Mouse (Mus musculus) cerebellum, adult 9-10 months (tissue): ENCODE measurements at regions not wholly inside any gene's neighbourhood (a gene's known extent, or its start where the extent isn't known, plus 50 kb on each side); places are given as distances from the start of the nearest gene placed in this dataset.

Experiments
- DNase-seq: peaks from one replicate; pipeline ENCODE4 v3.0.0; 2022

DNA sequence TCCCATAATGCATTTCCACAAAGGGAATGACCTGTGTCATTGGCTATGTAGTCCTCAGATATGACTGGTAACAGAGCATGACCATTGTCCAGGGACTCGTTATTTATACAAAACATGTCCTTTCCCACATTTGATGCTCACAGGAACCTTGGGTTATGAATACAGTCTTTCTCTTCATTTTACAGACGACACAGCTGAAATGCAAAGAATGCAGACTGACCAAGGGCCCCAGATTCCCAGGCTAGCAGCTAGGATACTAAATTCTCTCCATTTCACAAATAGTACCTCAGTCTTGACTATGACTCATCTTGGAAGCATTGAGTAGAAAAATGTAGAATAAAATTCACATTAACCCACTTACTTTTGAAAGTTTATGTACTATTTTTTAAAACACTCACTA is 182.7 kb upstream of the Sox4 start:
- no peak for DNase-seq

DNA sequence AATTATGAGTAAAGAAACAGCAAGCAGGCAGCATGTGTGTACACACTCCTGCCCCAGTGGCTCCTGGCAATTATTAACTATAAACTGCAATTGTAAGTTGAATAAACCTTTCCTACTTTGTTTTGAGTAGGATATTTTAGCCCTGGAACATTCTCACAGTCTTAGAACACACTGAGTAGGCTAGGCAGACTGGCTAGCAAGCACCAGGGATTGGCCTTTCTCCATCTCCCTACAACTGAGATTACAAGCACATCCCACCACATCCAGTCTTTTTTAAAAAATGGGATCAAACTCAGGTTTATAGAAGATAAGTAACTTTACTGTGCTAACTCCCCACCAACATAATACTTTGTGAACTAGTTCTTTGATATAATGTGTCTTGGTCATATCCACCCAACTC is 174.0 kb upstream of the Sox4 start:
- no peak for DNase-seq

DNA sequence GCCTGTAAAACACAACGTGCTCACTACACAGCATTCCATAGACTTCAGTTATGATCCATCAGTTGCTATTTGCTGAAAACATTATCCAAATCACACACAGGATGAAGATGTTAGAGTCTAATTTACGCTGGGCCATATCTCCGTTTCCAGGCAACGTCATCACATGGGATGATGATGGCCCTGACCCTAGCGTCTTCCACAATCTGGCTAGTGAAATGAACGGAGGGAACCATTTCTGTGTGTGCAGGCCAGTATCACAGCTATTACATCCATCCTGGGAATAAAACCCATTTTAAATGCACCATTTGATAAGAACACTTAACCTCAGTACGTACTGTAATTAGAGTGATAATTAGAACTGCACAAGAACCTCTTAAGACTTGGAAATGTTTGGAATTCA is 170.0 kb upstream of the Sox4 start:
- no peak for DNase-seq

DNA sequence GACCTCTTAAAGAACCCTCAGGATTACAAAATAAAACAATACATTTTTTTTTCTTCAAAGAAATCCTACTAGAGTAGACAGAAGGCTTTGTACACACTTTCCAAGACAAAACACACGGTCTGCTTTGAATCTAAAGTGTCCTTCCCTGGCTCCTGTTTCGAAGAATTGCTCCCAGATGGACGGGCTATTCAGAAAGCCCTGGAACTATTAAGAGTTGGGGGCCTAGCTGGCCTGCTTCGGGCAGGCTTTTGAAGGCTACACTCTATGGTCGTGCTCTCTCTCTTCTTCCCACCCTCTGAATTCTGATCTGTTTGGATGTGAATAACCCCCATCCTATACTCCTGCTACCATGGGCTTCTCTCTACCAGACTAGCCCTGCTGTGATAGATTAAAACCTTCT is 167.6 kb upstream of the Sox4 start:
- no peak for DNase-seq

DNA sequence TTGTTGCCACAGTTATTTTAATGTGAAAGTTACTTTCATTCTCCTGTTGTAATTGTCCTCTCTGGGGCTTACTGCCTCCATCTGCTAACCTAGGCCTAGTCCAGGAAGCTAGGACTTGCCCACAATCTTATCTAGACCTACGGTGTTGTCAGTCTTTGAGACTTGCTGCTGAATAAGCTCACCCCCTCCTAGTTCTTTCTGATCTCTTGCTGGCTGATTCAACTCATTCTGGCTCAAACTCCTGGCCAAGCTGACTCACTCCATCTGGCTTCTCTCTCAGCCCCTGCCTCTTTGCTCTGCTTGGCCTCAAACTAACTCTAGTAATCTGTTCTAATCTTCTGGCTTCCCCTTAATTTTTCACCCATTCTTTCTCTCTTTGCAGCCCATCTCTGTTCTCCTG is 165.8 kb upstream of the Sox4 start:
- no peak for DNase-seq

DNA sequence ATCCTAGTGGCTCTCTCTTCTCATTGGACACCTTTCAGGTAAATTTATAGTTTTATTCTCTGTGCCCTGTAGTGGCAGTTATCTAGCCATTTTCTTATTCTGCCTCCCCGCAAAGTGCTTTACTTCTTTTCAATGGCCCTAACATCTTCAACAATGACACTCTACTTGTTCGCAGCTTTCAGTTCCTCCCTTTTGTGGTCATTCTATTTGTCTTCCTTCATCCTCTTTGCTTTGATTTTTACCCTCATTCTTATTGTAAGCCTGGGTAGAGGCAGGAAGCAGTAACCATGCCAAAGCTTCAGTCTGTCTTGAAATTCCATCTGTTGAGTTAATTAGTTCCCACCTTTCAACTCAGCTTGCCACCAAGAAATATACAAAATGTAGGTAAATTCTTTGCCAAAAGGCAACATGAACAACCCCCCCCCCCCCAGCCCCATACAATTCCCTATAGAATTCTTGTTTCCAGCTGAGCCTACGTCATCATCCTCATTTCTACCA is 161.5 kb upstream of the Sox4 start:
- DNase-seq = peak; percentile 55

DNA sequence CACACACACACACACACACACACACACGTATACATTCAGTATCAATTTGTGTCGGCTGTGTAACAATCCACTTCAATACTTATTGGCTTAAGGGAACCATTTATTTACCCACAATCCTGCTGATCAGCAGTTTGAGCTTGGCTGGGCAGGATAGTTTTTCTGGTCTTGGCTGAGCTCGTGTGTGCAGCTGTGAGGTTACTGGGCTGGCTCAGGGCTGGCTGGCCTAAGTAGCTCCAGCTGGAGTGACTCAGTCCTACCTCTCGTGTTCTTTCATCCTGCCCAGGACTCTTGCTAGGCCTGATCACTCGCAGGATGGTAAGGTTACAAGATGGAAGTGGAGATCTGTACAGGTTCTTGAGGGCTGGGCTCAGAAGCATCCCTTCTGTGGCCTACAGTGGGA is 156.6 kb upstream of the Sox4 start:
- DNase-seq = no peak

DNA sequence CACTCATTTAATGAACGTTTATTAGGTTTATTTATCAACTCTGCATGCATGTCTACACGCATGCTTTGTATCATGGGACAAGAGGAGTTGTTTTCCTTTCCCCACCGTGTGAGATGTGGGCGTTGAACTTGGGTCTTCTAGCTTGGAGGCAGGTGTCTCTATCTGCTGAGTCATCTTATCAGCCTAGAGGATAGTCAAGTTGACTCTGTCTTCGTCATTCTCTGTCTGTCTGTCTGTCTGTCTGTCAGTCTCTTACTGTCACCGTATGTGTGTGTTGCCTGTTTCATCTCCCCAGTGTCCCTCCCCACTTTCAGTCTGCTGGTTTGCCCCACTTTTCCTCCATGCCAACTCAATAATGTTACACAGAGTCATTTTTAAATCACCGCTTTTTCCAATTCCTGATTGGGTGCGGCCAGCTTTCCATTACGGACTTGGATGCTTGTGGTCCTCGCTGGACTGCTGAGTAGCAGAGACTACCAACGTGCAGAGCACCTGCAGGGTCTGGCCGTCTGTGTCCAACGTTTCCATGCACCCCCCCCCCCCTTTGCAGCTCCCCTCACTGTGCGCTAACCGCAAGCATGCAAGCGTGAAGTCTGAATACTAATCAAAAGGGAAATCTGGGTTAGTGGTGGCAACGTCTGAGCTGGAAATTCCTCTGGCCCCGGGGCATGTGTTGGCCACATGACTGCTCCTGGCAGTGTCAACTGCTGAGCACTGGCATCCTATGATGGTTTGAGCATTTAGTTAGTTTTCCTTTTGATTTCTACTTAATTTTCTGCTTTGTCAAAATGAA is 155.7 kb upstream of the Sox4 start:
- DNase-seq = peak; percentile 9

DNA sequence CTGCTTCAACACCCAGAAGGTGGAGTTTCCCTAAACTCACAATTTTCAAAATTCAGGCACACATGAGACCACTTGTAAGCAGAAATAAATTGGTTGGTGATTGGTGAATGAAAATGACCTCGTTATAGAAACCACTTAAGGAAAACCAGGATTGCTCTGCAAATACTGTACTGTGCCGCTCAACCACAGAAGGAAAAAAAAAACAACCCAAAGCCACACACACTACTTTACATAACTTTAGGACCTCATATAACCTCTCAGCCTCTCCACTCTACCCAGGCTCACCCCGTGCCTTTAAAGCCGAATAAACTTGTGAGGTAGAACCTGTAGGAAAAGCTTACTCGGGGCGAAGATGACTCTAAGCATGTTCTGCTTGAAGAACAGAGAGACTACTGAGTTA is 154.7 kb upstream of the Sox4 start:
- no peak for DNase-seq

DNA sequence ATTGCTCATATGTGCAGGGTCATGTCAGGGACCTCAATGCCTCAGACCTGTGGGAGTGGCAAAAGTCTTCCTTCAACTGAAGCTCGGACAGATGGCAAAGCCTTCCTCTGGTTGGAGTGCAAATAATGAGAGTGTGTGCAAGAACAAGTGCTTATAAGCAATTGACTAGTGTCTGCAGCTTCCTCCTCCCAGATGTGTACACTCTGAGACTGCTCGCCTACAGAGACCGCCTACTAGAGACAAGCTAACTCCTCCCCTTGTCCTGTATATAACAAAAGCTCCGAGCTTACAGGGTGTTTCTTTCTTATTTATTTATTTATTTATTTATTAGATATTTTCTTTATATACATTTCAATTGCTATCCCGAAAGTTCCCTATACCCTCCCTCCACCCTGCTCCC is 138.7 kb upstream of the Sox4 start:
- no peak for DNase-seq

DNA sequence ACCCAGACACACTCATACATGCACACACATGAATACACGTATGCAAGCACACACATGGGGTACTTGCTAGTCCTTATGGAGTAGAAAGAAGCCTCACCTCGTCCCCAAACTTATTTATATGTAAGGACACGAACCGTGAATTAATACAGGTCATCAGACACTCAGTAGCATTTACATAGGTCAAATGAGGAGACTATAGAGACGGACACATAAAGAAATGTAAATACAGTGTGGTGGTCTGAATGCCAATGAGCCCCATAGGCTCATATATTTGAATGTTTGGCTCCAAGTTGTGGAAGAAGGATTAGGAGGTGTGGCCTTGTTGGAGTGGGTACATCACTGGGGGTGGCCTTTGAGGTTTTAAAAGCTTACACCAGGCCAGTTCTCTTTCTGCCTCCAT is 133.3 kb upstream of the Sox4 start:
- no peak for DNase-seq

DNA sequence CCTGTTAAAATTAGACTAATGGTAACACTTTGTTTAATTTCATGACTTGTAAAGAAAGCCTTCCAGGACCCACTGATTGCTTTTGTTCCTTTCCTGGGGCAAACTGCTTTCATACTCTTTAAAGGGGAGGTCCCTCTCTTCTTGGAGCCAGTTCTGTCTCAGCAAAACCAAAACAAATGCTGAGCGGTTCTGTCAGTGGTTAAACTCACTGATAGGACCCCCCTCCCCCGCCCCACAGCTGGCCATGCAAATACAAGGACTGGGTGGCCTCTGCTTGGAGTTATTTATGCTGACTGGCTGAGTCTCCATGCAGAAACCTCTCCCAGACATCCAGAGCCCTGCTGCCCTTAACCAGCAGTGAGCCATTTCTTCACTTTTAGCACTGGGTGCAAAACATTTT is 127.6 kb upstream of the Sox4 start:
- DNase-seq = no peak

DNA sequence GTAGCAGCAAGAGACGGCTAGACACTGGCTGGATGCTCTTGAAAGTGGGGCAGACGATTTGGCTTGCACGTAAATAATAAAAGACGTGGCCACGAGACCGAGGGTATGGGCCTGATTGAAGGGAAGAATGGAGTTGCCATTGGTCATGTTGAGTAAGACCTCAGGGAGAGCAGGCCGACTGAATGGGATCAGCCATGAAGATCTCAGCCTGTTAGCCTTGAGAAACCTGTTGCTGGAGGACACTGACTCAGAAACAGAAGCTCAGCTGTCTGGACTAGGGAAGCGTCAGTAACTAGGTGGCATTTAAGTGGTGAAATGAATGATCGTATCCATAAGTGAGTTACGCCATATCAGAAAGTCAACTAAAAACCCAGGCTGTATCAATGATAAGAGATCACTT is 126.3 kb upstream of the Sox4 start:
- DNase-seq = no peak

DNA sequence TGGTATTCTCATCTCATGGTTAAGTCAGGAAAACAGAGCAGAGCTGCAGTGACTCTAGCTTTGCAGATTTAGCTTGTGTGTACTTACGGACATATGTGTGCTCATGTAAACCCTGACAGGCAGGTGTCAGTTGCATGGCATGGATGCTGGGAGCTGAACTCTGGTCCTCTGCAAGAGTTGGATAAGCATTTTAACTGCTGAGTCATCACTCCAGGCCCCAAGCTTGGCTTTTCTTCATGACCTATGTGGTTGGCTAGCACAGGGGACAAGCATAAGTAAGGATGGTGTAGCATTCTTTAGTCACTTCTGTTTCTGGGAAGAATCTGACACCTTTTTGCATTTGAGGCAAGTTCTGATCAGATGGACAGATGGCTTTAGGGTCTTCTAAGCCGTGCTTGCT is 120.1 kb upstream of the Sox4 start:
- DNase-seq = no peak

DNA sequence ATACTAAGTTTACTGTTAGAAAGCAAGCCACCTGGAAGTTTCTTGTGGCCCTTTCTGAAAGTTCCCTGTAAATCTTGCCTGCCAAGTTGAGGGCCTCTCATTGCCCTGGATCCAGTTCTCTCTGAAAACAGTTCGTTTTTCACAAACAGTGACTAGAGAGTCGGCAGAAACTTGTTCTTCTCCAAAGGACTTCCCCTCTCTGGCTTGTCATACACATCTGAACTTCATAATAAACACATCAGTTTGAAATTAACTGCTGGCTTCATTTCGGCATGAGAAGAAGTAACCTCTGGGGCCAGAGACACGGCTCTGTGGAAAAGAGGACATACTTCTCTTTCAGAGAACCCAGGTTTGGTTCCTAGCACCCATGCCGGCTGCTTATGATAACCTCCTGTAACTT is 110.4 kb upstream of the Sox4 start:
- DNase-seq = no peak

DNA sequence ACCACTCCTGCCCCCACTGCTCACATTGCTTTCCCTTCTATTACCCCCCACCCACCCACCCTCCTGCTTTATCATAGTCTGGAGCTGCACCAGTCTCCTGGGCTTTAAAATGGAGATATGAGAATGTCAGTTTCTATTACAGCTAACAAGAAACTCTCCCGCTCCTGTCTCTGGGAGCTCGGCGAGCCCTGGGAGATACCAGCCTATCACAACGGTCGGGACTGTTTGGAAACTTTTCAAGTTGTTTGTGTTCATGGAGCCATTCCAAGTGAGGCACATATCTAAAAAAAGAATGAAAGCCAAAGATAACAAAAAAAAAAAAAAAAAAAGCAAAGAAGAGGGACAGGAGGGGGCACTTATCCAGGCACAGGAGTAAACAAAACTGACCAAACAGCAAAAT is 105.2 kb upstream of the Sox4 start:
- no peak for DNase-seq

DNA sequence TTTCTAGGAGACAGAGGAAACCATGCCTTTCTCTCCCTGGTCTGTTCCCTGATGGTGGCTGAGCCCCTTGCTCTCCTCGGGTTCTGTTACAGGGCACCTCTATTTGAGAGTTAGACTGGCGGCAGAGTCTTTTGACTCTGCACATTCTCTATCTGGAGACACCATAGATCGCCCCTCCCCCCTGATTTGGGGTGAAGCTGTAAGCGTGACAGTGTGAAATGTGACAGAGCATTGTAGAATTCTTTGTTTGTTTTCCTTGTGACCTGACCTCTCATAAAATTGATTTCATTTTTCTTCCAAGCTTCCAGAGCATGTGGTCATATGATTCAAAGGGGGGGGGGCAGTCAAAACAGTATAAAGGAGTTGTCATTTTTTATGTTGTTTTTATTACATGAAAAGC is 96.2 kb upstream of the Sox4 start:
- no peak for DNase-seq

DNA sequence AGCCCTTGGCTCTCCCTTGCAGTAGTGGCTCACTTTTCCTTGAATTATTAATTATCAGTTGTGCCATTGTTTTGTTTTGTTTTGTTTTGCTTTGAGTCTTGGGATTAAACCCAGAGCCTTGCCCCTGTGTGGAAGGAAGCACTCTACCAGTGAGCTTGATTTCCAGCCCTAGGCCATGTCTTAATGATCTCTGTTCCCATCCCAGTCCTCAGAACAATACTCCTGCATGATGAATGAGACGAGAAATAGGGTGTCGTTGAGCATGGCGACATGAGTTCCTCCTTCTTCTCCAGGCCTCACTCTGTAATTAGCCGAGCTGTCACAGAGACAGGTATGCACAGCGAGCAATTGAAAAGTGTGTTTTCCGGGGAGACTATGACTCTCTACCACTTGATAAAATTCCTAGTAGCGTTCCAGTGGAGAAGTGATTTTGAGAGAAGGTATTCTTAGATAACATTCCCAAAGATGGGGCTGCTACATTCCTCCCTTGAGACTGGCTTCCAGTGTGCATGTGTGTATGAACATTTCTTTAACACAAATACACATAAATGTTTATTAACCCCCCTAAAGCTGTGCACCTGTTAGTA is 95.6 kb upstream of the Sox4 start:
- no peak for DNase-seq

DNA sequence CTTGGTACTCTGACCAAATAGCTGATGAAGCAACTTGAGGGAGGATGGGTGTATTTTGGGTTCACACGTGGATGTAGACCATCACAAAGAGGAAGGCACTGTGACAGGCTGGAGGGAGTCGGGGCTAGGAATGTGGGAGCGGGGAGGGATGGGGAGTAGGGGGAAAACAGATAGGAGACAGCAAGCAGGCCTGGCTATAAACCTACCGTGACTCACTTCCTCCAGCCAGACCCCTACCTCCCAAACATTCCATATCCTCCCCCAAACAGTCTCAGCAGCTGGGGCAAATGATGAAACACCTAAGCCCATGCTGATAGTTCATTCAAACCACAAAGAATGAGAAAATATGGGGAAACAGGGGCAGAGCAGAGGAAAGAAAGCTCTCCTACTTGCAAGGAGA is 91.1 kb upstream of the Sox4 start:
- no peak for DNase-seq

DNA sequence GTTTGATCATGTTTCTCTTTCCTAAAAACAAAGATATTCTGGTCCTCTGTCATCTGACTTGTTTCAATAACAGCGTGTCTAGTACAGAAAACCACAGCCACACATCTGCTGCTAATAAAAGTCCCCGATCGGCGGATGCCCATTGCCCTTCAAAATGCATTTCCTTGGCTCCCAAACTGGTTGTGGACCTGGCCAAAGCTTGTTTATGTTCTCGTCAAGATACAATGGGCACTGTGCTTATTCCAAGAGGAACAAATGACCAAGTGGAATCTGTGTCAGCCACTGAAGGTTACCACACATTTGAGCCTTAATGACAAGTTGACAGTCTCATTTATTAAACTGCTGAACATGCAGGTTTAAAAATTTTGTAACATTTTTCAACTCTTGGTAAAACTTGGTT is 86.8 kb upstream of the Sox4 start:
- no peak for DNase-seq

DNA sequence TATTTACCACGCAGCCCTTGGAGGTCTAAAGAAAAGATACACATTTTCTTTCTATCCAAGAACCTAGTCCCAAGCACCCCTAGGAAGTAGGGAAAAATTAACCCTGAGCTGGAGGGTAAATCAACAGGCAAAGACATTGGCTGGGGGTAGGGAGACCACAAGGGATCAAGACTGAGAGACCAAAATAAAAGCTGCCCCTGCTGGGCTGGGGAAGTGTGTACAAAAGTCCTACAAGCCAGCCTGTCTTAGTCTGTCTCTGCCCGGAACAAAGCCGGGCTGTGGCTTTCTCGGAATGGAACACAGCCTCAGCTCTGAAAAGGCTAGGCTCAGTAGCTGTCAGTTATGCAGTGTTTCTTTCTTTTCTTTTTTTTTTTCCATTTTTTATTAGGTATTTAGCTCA is 81.4 kb upstream of the Sox4 start:
- DNase-seq = no peak

DNA sequence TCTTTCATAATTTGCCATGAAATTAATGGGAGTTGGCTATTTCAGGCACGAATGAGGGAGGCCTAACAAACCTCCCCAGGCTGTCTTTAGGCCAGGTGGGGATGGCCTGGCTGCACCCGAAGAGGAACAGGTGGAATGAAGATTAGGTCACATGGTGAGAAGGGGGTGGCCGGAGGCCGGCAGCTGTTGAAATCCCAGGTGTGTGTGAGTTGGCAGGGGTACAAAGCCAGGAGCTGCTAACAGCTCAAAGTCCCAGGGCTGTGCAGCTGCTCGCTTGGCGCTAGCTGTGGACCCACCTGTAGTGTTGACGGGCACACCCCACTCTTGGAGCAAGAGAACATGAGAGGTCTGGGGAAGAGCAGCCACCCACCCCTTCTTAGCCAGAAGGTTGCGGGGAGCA is 80.9 kb upstream of the Sox4 start:
- DNase-seq = no peak

DNA sequence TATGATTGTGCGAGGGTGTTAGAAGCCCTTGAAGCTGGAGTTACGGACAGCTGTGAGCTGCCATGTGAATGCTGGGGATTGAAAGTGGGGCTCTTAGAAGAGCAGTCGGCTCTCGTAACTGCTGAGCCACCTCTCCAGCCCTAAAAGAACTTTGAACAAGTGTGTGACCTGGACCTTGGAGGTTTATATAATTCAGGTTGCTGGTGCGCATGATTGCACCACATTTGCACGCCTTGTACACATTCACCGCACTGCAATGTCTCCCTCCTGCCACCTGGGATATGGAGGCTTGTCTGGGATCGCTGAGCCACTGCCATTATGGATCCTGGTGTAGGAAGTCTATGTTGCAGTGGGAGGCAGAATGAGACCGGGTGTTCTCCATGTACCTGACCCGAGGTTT is 73.6 kb upstream of the Sox4 start:
- no peak for DNase-seq

DNA sequence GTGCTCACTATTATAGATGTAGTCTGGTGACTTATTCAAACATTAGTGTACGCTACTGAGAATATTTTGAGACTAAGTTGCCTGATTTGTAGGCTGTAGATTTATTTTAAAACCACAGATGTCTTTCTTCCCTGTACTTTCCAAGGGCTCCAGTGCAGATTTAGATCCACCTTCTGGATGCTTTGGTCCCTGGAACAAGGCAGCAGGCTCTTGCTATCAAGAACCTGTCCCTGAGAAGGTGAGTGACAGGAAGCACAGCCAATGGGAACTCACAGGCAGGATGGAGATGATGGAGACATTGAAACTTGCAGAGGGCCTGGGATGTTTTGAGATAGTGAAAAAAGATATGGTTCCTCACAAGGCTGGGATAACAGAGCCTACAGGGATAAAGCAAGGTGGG is 70.0 kb upstream of the Sox4 start:
- DNase-seq = no peak

DNA sequence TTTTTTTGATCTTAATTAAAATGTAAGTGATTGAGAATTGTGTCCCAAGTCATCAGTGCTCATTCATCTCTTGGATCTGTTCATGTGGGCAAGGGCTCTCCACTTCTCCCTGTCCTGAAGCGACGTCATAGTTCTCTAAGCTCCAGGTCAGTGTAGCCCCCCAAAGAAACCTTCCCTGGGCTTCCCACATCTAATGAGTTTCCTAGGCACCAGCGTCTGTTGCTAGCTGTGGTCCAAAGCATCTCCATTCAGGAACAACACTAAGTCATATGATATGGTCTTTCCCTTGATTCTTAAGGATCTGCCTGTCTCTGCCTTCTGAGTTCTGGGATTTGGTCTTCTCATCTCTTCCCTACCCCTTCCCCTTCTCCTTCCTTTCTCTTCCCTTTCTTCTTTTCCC is 66.3 kb upstream of the Sox4 start:
- DNase-seq = no peak
